Mouse (Mus musculus): ENCODE results near the gene Incenp.
A peak's percentile ranks its signal among the peaks of the same experiment; 100 is the strongest.
"Not testable (repeated sequence)": the region's sequence is repeated elsewhere in the genome, so short reads cannot be mapped to it uniquely, and the experiment has no call there.

The Incenp gene

DNA sequence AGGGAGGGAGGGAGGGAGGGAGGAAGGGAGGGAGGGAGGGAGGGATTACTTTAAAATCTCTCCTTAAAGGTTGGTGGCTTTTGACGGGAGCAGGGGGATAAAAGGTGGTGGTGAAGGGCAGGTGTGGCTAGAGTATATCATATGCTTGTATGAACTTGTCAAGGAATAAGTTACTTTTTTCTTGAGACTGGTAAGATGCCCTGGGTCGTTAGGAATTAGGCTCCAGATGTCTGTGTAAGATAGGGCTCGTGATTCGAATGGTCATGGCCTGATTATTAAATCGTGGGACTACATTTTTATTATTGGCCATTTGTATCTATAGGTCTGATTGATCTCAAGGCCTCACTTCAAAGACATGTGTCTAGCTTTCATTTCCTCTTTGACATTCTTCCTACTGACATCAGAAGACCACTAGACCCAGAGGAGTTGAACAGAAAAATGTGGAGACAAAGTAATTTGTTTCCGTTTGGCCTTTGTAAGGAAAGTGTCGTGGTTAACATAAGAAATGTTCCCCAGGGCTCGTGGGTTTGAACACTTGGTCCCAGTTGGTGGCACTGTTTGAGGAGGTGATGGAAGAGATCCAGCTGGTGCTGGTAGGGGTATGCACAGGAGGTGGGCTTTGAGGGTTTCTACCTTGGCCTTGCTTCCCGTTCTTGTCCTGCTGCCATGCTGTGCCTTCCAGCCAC lies 19.0 kb upstream of the Incenp start:
- DNase-seq (ENCODE audit: low read depth, low spot score): no peak

DNA sequence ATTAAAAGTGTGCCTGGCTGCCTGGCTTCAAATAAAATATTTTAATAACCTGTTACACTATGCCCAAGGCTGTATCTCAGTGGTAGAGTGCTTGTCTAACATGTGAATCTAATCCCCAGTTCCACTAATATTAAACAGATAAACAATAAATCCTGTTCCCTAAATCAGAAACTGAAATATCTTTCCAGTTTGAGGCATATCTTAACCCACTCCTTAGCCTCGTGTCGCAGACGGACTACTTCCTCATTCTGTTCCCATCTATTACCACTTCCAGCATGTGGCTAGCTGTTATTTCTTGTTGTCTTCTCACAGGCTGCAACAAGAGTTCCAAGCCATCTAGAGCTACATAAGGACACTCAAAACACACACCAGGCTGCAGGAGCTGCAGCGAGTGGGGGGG lies 18.4 kb upstream of the Incenp start:
- no peak for DNase-seq (ENCODE audit: low read depth, low spot score)

DNA sequence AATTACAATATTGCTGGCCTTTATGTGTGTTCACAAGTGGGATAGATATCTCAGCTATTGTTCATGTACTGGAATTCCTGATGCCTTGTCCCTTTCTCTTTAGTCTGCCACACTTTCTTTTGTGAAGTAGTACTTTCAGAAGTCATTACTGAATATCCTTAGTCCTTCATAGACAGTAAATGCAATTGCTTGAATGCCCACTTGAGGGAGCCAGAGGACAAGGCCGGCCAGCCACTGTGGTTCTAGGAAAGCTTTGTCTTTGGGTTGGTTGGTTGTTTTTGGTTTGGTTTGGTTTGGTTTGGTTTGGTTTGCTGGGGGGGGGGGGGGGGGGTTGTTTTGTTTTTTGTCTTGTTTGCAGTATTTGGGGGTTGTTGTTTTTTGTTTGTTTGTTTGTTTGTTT lies 16.6 kb upstream of the Incenp start:
- DNase-seq (ENCODE audit: low read depth, low spot score): peak; percentile 63

DNA sequence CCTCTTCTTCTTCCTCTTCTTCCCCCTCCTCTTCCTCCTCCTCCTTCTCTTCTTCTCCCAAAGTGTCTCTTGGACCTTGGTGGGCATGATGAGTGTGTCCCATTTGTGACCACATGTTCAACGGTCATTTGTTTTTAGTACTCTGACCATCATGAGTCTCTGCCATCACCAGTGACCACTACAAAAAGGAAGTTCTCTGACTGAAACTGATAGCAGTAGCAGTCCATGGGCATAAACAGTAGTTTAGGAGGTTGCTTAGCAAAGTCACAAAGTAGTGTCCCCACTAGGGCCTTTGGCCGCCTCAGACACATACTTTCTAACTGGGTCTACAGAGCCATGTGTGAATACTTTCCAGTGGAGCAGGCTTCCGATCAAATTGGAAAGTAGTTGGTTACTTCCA lies 15.0 kb upstream of the Incenp start:
- no peak for DNase-seq (ENCODE audit: low read depth, low spot score)

DNA sequence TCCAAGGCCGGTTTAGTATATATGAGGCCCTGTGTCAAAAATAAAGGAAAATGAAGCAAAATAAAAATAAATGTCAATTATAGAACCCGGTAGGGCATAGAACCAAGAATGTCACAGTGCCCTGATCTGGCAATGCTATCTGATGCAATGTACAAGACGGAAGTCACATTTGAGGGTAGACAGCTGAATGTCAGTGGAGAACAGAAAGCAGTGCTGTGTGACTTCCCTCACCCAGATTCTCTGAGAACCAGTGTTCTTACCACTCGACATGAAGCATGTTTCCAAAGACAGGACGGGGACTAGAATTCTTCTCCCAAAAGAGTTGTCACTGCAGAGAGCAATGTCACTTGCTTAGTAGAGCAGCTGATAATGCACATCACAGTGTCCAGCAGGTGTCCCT lies 14.4 kb upstream of the Incenp start:
- no peak for DNase-seq (ENCODE audit: low read depth, low spot score)

DNA sequence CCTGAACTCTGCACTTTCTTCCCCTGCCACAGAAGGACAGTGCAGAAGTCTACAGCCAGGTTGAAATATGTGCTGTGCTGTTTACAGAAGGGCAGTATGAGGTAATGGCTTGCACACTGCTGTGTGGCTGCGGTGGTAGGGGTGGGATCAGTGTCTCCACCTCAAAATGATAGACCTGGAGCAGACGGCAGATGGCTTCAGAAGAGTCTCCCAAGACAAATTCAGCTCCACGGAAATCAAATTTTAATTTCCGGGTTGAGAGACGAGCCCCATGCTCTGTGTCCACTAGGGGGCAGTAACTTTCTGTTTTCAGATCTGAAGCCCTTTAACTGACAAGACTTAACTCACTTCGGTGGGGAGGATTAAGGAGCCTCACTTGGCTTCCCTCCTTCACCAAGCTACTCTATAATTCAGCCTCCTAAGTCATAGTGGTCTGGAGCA lies 12.0 kb upstream of the Incenp start:
- peak; percentile 55 for DNase-seq (ENCODE audit: low read depth, low spot score)

DNA sequence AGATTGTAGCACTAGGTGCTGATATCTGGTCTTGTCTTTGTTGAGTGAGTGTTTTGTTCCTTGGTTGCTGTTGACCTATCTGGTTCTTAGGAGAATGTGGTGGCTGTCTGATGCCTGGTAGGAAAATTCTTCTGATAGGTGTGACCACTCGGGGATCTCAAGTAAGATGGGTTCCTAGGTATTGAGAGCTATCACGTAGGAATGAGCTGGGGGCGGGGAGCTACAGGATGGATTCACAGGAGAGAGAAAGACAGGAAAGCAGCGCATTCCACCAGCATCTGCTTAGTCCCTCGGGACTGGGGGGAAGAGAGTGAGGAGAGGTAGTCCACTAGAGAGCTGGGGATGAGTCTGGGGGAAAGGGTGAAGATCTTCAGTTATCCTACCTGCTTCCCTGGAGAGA lies 10.0 kb upstream of the Incenp start:
- no peak for DNase-seq (ENCODE audit: low read depth, low spot score)

DNA sequence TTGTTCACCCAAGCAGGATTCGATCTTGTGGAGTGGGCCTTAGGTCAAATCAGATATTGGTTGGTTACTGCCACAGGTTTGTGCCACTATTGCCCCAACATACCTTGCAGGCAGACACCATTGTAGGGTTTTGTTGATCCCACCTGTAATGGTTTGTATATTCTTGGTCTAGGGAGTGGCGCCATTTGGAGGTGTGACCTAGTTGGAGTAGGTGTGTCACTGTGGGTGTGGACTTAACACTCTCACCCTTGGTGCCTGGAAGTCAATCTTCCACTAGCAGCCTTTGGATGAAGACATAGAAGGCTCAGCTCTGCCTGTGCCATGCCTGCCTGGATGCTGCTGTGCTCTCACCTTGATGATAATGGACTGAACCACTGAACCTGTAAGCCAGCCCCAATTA lies 1.3 kb upstream of the Incenp start:
- DNase-seq (ENCODE audit: low read depth, low spot score): not testable (repeated sequence)

DNA sequence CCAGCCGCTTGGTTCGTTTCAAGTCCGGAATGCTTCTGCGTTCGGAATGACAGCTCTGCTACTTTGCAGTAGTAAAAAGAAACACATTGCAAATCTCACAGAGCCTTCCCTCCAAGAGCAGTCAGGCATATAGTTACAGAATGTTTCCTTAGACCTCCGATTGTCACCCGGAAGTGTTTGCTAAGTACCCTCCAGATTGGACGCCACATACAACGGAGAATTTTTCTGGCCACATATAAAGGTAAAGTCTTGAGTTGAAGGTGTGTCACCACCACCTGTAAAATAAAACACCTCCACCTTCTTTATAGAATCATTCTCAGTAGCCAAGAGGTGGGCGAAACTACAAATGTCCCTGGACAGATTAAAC lies 412 bp upstream of the Incenp start:
- no peak for DNase-seq (ENCODE audit: low read depth, low spot score)

DNA sequence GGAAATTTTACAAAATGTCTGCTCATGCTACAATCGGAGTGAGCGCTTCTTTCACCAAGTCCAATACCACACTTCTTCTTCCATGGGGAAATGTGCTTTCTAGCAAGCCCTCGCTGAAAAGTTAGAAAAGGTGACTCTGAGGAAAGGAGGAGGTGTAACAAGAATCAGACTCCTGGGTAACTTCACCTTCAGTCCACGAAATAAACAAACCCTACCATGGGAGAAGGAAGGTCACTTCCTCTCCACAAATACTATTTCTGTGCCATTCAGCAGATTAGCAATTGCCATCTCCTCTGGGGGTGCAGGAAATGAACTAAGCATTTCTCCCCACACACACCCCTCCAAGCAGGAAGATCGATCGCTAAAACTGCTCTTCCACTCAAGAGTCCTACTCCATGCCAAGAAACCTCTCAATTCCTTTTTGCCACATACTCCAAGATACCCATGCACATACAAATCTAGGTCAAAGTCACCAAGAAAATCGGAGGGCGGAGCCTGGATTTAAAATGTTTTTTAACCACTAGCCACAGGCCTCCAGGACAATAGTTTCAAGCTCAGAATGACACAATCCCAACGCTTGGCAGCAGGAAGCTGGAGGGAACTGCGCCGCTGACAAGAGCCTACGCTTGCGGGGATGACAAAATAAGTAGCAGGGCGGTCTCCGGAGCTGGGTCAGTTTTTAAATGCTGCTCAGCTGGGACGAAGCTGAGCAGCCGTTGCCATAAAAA lies 848 bp downstream of the Incenp start:
- no peak for DNase-seq (ENCODE audit: low read depth, low spot score)

DNA sequence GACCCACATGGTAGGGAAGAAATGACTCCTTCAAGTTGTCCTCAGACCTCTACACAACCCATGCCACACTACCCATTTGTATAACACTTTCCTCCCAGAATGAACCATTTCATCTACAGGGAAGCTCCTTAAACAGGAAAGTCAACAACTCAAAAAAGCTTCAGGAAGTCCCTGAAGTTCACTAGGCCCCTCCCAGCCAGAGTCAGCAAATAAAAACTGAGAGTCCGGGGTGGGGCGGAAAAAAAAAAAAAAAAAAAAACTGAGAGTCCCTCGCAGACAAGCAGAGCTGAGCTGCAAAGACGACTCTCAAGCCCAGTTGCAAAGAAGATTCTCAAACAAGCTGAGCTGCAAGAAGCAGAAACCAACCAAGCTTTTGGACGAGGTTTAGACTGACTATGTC lies 3.3 kb downstream of the Incenp start:
- DNase-seq (ENCODE audit: low read depth, low spot score): no peak

DNA sequence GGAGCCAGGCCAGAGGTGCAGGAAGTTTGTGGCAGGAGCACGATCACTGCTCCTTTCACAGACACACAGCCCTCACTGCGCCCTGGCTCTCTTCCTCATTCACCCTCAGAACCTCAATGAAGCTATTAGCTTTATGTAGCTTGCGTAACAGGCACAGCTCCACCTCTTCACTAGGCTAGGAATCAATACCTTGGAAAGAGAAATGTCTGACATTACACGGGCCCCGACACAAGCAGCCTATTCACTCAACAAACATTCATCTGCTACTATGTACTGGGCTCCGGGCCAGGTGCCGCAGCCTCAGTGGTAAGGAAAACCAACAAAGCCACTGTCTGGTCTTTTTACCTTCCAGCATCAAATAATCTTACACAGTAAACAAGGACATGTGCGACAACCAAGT lies 12.6 kb downstream of the Incenp start:
- no peak for DNase-seq (ENCODE audit: low read depth, low spot score)

DNA sequence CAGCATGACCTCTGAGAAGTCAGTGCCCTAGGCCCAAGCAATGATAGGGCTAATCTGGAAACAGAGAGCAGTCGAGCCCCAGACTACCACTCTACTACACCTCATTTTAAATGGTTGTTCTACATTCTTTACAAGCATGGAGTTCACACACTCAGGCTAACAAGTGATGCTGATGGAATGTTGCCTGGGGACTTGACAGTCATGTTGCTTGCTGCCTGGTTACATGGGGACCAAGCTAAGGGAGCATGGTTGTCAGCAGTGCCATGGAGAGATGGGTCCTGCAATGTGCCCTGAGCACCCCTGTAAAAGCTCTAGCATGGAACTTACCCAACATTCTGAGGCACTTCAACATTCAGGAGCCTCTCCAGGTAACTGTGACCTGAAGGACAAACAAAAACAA lies 13.0 kb downstream of the Incenp start:
- no peak for DNase-seq (ENCODE audit: low read depth, low spot score)

DNA sequence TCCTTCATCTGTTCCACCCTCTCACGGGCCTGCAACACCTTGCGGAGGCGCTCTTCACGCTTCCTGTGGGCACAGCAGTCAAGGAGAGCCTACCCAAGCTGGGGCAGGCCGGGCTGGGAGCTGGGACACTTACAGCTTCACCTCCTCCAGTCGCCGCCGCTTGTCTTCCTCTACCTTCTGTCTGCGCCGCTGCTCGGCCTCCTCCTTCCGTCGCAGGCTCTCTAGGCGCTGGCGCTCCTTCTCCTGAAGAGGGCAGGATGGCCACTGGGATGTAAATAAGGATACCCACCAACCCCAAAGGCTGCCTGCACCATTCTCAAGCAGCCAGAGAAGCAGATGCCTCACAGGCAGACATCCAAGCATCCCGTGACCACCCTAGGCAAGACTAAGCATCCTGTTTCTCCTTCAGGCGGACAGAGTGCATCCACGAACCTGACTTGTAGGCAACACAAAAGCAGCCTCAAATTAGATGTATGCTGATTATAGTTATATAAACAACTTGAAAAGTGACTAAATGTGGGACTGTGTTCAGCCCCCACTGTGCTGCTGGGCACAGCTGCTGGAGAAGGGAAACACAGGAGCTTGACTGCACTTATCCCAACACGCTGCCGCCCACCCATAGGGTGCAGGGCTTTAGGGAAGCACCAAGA lies 21.0 kb downstream of the Incenp start:
- no peak for DNase-seq (ENCODE audit: low read depth, low spot score)

DNA sequence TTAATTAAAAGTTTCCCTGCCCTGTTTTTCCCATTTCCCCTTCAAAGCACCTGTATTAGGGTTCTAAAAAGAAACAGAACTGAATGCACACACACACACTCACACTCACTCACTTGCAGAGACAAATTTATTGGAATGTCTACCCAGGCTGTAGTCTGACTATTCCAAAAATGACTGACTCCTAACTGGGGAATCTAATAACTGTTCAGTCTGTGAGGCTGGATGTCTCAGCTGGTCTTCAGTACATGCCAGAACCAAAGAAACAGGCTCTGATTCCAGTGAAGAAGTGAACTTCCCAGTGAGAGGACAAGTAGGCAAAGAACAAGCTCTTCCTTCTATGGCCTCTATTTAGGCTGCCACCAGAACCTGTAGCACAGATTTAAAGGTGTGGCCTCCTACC lies 33.9 kb downstream of the Incenp start:
- no peak for DNase-seq (ENCODE audit: low read depth, low spot score)

DNA sequence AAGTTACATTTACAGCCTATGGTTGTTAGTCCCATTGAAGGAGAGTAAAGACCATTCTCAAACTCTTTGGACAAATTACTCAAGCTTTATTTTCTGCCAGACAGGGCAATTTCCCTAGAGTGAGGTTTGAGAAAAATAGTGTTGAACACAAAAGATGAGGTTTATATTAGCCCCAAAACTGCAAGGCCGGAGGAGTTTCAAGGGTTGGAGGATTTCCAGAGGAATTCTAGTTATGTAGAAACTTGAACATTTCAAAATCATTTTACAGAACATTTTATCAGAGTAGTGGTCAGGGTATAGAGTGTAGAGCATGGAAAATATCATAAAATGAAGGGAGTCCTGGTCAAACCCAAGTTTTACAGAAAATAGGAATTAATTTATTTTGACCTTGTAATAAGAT lies 34.5 kb downstream of the Incenp start:
- no peak for DNase-seq (ENCODE audit: low read depth, low spot score)

DNA sequence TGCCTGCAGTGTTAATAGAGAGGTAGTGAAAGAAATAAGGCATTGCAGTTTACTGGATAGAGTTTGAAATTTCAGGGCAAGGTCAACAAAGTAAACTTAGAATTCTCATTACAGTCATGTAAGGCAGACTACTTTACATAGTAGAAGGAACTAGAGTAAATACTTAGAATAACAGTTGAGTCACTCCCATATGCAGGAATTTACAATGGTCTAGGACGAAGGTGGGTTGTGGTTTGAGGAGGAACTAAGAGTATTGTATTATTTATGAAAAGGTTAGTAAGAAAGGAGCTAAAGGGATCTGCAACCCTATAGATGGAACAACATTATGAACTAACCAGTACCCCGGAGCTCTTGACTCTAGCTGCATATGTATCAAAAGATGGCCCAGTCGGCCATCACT lies 38.5 kb downstream of the Incenp start:
- DNase-seq (ENCODE audit: low read depth, low spot score): not testable (repeated sequence)

DNA sequence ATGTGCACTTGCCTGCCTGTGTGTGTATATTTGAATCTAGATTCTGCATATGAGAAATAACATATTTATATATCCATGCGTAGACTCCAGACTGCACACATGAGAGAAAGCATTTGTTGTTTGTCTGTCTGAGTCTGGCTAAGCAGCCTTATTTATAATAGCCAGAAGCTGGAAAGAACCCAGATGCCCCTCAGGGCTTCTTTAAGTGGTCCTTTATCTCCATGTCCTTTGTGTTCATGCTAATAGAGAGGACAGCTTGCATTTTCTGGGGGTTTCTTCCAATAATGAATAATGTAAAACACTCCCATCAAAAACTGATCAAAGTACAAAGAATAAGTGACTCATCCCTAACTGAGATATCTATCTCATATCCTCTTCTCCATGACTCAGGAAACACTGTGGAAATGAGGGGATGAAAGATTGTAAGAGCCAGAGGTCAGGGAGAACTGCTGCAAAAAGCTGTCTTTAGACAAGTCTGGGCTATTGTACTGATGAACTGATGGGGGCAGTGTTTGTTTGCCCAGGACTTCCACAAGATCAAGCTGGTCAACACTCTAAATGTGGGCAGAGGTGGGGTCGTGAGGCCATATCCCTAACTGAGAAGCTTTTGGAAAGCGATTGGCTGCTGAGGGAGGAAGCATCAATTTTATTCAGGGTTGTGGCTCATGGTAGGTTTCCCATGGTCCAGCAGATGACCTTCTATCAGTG lies 49.8 kb downstream of the Incenp start:
- DNase-seq (ENCODE audit: low read depth, low spot score): not testable (repeated sequence)

DNA sequence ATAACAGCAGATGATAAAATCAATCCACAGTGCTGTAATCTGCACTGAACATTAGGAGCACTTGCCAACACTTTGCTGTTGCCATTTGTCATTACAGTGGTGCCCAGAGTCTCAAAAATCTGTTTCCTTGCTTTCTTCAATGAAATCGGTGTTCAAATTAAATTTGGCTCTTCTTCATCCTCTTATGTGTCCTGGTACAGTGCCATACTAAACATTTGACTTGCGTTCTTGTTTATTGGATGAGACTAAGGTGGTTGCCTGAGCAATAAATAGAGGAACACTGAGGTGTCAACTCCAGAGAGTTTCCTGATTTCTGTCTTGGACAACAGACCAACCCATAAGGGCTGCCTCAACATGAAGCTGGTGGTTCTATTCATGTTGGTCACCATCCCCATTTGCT lies 52.1 kb downstream of the Incenp start, which contains the start of gene Scgb2a2:
TSS of gene Scgb2a2 (plus strand) at position 301 of the 400 bp plus-strand sequence.
- DNase-seq (ENCODE audit: low read depth, low spot score): no peak

DNA sequence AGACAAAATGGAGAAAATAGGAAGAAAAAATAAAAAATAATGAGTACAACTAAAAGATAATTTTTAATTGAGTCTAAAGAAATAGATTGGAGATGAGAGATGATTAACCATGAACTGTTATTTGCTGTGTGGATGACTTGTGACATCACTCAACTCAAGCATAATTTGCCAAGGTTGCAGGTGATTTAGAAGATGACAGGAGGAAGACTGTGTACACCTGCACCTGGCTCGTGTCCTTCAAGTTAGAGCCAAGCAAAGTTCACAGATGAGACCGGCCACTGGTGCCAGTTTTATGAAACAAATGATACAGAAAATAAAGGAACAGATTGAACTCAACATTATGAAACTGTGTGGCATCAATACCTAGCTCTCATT lies 62.0 kb downstream of the Incenp start:
- no peak for DNase-seq (ENCODE audit: low read depth, low spot score)

DNA sequence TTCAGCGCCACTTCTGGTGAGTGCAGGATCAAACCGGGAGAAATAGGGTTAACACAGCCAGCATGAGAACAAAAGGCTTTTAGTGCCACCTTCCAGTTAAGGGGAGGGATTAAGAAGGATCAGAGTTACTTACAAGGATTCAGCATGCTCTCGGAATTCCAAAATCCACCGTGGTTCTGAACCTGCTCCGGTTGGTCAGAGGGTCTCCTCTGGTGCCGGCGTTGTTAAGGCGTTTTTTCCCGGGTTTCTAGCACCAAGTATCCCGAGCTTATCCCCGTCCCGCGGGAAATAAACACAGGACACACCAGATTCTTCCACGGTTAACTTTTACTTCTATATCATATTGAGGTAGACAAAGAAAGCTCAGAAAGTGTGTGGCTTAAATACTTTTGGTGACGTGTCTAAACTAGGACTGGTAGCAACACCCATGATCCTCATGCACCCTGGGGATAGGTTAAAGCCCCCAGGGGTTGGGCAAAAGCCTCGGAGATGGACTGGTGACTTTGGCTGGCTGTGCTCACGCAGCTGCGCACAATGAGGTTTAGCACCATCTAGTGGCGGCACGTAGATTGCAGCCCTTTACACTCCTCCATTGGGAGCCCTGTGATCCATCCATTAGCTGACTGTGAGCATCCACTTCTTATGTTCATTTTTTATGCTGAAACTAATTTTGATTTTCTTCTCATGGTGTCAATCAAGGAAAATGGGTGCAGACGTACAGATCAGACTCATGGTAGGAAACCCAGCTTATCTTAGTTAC lies 62.6 kb downstream of the Incenp start:
- DNase-seq (ENCODE audit: low read depth, low spot score): peak; percentile 11

All from skeletal muscle tissue, adult 2 months (tissue).